Mouse (Mus musculus) G1E (cell line): Measurements from ENCODE around the gene Spon1.

ENCODE experiments used
- CTCF ChIP-seq: IDR thresholded peaks from 2 replicates; pipeline ENCODE4 v1.5.1; 2012; ENCODE audit warnings: low read depth, low read length, inconsistent platforms, mixed read lengths
- POLR2AphosphoS5 ChIP-seq: IDR thresholded peaks from 2 replicates; pipeline ENCODE4 v1.6.1; 2012; ENCODE audit warnings: low read depth, low read length, inconsistent platforms; ENCODE audit not compliant: insufficient replicate concordance

GRCm38 (mm10) chr7:114043929-114044549, 278.2 kb downstream of the Spon1 start:
- TF ChIP-seq CTCF (no peak), POLR2AphosphoS5 (no peak)
